Mouse (Mus musculus): ENCODE results near the gene Bmp7.

DNA sequence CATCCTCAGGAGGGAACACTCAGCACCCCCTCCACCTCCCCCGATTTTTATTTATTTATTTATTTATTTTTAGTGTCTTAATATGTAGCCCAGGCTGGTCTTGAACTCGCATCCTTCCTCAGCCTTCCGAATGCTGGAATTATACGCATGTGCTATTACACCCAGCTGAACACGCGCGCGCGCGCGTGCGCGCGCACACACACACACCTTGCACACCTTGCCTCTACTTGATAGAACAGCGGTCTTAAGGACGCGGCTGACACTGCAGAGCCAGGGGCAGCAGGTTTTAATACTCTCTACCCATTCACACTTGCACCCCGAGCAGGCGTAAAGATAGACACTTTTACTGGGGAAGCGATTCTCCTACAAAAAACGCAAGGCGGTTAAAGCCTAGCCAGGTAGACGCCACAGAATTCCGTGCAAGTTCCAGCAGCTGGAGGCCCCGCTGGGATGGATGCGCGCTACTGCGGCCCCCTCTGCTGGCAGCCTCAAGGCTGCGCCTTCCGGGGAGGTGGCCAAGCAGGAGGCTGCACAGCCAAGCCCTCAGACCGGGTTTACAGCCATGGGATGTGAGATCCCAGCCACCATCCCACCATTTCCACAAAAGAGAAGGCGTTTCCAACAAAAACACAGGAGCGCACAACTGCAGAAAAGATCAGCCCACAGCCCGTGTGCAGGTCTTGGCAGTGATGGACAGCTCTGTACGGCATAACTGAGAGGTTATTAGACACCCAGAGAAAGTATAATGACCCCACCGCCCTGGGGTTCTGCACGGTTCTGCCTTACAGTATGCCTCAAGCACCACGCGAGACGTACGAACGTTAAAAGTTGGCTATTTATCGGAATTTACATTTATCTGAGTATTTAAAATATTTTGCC lies 115.0 kb downstream of the Bmp7 start:
- TF ChIP-seq CTCF (IDR thresholded peaks at IDR 0.05; ENCODE audit: low read depth) (peak; percentile 75), EP300 (IDR thresholded peaks at IDR 0.05; ENCODE audit: low read depth) (no peak)
